Mouse (Mus musculus): ENCODE data around the gene Phf7. TPM values are rescaled to one million over a fixed set of nuclear protein-coding genes. Genes with fewer than 3 reads are reported as not detected.

Phf7 gene
- polyA plus RNA-seq, 1 experiment = 7.3 TPM

DNA sequence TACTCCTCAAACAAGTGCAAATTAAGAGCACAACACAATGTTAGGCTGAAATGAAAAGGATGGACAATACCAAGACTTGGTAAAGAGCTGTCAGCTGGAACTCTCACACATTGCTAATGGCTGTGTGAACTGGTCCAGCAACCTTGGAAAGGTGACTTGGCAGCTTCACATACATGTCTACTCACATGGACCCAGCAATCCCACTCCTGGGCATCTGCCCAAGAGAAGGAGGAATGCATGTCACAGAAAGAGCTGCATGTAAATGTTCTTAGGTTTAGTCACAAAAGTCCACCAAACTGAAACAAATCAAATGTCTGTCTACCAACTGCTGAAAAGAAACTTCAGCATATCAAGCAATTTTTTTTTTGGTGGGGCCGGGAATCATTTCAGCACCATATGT lies 5.2 kb downstream of the Phf7 start:
- Histone ChIP-seq H3K27ac (ENCODE audit: insufficient read depth, low read depth, low read length) (no peak overlapping the region), H3K36me3 (ENCODE audit: control insufficient read depth, insufficient read depth, low read length) (no peaks in the 10 kb centered on the region), H3K4me3 (ENCODE audit: insufficient read depth, low read depth, low read length) (no peak overlapping the region), H3K27me3 (replicated peaks; ENCODE audit: control insufficient read depth, insufficient read depth, low read length) (no peaks in the 10 kb centered on the region), H3K4me1 (ENCODE audit: control insufficient read depth, insufficient read depth, low read length) (peaks cover 6% of the 10 kb centered on the region; the same call in 1 of the 2 replicates)
- no peak for TF ChIP-seq CTCF (conservative IDR thresholded peaks at IDR 0.05; ENCODE audit: insufficient read depth, insufficient read length, low read depth, low read length)
- no peak for TF ChIP-seq POLR2A (IDR thresholded peaks at IDR 0.05; ENCODE audit: low read depth, low read length)
- no peak for DNase-seq
- WGBS = 85% methylated on average over 1 of the region's 1 CpGs

DNA sequence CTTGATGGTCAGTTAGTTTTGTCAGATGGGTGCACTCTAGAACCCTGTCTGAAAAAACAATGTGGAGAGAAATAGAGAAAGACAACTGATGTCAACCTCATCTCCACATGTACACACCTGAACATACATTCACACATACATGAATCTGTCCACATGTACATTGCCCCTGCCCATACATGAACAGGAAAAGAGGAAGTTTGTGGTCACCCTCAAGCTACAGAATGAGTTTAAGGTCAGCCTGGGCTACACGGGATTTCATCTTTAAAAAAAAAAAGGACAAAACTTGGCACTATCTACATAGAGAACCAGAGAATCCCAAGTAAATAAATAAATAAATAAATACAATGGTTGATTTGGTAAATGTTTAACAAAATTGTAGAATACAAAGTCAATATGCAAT lies 6.3 kb downstream of the Phf7 start:
- Histone ChIP-seq H3K36me3 (ENCODE audit: control insufficient read depth, insufficient read depth, low read length) (no peaks in the 10 kb centered on the region), H3K27me3 (replicated peaks; ENCODE audit: control insufficient read depth, insufficient read depth, low read length) (no peaks in the 10 kb centered on the region), H3K27ac (ENCODE audit: insufficient read depth, low read depth, low read length) (no peak overlapping the region), H3K4me3 (ENCODE audit: insufficient read depth, low read depth, low read length) (no peak overlapping the region), H3K4me1 (ENCODE audit: control insufficient read depth, insufficient read depth, low read length) (peaks cover 3% of the 10 kb centered on the region; the same call in 1 of the 2 replicates)
- 75% methylated on average over 1 of the region's 1 CpGs for WGBS
- no peak for TF ChIP-seq CTCF (conservative IDR thresholded peaks at IDR 0.05; ENCODE audit: insufficient read depth, insufficient read length, low read depth, low read length)
- no peak for TF ChIP-seq POLR2A (IDR thresholded peaks at IDR 0.05; ENCODE audit: low read depth, low read length)
- no peak for DNase-seq

DNA sequence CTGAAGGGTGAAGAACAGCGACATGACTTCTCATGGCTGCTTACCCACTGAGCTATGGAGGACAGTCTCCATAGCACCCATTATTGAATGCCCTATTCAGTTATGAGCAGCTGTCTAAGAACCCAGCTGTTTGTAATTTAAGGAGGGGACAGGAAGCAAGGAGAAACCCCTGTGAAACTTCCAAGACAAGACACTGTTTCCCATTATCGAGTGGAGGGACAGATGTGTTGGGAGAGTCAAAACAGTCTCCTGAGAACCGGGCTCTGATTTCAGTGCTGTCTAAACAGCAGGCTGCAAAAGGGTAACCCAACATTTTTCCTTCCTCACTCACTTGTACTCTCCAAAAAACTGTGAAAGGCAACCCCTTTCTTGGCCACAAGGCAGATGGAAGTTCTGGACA lies 10.6 kb downstream of the Phf7 start:
- DNase-seq = no peak
- WGBS = 57% methylated on average over 3 of the region's 3 CpGs

DNA sequence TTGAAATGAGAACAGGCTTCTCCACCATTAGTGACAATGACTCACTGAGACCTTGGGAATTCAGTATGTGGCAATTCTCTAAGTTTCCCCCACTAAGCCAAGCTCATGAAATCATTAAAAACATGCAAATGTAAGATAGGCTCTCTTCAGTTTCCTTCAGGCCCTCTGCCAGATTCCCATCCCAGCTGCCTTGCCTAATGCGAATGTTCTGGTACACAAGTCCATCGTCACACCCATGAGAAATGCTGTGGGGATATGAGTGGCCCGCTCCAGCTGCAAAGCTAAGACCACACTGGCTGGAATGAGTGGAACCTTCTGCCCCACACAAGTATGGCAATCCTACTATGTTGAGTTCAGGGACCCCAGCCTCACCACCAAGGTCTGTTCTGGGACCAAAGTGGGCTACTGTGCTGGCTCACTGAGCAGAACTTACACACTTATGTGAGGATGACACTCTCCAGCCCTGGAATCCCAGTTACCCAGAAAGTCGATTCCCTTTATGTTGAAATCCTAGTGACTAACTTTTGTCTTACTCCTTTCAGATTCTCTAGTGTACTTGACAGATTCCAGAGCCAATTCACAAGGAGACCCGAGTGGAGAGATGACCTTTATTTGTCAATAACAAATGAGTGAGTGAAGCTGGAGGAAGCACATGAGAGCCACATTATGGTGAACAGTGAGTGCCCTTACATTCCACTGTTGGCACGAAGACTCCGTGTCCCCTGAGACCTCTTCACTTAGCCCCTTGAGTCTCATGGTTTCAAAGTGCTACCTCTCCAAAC lies 13.8 kb downstream of the Phf7 start:
- 84% methylated on average over 7 of the region's 7 CpGs for WGBS
- Histone ChIP-seq H3K4me1 (ENCODE audit: control insufficient read depth, insufficient read depth, low read length) (no peaks in the 10 kb centered on the region), H3K36me3 (ENCODE audit: control insufficient read depth, insufficient read depth, low read length) (no peaks in the 10 kb centered on the region), H3K27ac (ENCODE audit: insufficient read depth, low read depth, low read length) (no peak overlapping the region), H3K27me3 (replicated peaks; ENCODE audit: control insufficient read depth, insufficient read depth, low read length) (no peaks in the 10 kb centered on the region), H3K4me3 (ENCODE audit: insufficient read depth, low read depth, low read length) (no peak overlapping the region)
- DNase-seq = no peak
- TF ChIP-seq CTCF (conservative IDR thresholded peaks at IDR 0.05; ENCODE audit: insufficient read depth, insufficient read length, low read depth, low read length) (no peak), POLR2A (IDR thresholded peaks at IDR 0.05; ENCODE audit: low read depth, low read length) (no peak)

More for the DNA sequence above, 10.6 kb downstream of the Phf7 start:
- Histone ChIP-seq H3K4me1 (ENCODE audit: control insufficient read depth, insufficient read depth, low read length) (no peaks in the 10 kb centered on the region), H3K27me3 (replicated peaks; ENCODE audit: control insufficient read depth, insufficient read depth, low read length) (no peaks in the 10 kb centered on the region), H3K27ac (ENCODE audit: insufficient read depth, low read depth, low read length) (no peak overlapping the region), H3K4me3 (ENCODE audit: insufficient read depth, low read depth, low read length) (no peak overlapping the region), H3K36me3 (ENCODE audit: control insufficient read depth, insufficient read depth, low read length) (no peaks in the 10 kb centered on the region)
- no peak for TF ChIP-seq CTCF (conservative IDR thresholded peaks at IDR 0.05; ENCODE audit: insufficient read depth, insufficient read length, low read depth, low read length)
- TF ChIP-seq POLR2A (IDR thresholded peaks at IDR 0.05; ENCODE audit: low read depth, low read length) = no peak

DNA sequence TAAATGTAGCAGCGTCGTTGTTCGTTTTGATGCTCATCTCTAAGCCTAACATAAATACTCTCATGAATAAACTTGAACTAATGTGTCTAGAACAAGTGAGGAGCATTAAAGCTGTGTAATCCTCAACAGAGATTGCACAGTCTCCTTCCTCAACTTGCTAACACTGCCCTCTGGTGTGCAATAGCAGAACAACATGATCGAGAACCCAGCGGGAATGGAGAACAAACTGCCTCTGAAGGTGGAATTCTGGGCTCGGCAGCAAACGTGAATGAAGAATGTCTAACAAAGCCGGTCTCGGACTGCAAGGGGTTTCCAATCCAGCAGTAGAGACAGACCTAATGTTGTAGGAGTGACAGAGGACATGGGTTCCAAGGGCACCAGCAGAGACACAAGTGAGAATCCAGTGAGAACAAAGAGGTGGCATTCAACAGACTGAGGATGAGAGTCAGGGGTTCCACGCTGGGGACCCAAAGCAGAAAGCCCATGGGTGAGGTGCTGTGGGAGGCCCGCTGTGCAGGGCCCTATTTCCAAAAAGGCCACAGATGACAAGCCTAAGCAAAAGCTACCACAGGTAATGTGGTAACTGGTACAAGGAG lies 17.0 kb downstream of the Phf7 start:
- WGBS = 11% methylated on average over 11 of the region's 11 CpGs
- DNase-seq = peak; percentile 86
- H3K4me3 ChIP-seq (ENCODE audit: insufficient read depth, low read depth, low read length) = no peak overlapping the region

DNA sequence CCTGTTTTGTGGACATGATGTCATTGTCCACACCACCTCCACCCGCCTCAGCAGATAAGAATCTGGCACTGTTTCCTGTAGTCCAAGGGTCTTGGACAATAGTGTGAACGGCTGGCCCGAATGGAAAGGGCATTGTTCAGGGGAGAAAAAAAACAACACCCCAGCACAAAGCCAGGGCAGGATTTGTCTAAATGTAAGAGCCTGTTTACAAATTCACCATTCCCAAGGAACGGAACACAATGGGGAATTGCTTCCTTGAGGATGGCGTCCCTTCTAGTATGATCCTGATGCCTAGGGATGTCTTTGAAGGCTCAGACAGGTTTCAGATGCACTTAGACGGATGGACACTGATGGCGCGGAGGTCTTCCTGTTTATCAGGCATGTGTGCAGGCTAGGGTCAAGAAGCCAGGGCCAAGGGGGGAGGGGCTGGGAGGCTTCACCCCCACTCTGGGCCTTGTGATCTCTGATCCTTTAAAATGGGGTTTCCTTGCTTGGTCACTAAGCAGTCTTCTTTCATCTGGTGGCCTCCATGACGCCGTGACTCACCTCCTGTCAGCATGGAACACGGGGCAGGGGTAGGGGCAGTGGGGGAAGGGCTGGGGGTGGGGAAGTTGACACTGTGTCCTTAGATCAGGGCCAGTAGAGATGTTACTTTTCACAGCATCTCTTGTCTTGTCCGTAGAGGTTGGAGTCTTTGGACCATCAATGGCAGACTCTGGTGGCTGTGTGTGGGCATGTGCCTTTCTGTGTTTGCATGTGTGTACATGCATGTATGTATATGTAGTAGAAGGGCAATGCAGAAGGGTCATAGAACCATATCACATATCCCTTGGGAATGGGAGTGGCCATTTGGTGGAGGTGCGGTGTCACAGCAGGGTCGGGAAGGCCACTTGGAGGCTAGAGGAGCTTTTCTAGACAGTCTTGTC lies 17.8 kb downstream of the Phf7 start:
- no peaks in the 10 kb centered on the region for H3K27me3 ChIP-seq (replicated peaks; ENCODE audit: control insufficient read depth, insufficient read depth, low read length)
- H3K4me1 ChIP-seq (ENCODE audit: control insufficient read depth, insufficient read depth, low read length) = no peaks in the 10 kb centered on the region
- TF ChIP-seq POLR2A (IDR thresholded peaks at IDR 0.05; ENCODE audit: low read depth, low read length) (no peak), CTCF (conservative IDR thresholded peaks at IDR 0.05; ENCODE audit: insufficient read depth, insufficient read length, low read depth, low read length) (no peak)
- WGBS = 65% methylated on average over 14 of the region's 14 CpGs
- H3K4me3 ChIP-seq (ENCODE audit: insufficient read depth, low read depth, low read length) = no peak overlapping the region
- no peaks in the 10 kb centered on the region for H3K36me3 ChIP-seq (ENCODE audit: control insufficient read depth, insufficient read depth, low read length)
- DNase-seq = peak; percentile 79
- H3K27ac ChIP-seq (ENCODE audit: insufficient read depth, low read depth, low read length) = peak overlapping the region; percentile 72

More for the DNA sequence above, 17.0 kb downstream of the Phf7 start:
- H3K36me3 ChIP-seq (ENCODE audit: control insufficient read depth, insufficient read depth, low read length) = no peaks in the 10 kb centered on the region
- peak; percentile 86 for TF ChIP-seq CTCF (conservative IDR thresholded peaks at IDR 0.05; ENCODE audit: insufficient read depth, insufficient read length, low read depth, low read length)
- TF ChIP-seq POLR2A (IDR thresholded peaks at IDR 0.05; ENCODE audit: low read depth, low read length) = no peak
- peak overlapping the region; percentile 63; the same call in 1 of the 2 replicates for H3K27ac ChIP-seq (ENCODE audit: insufficient read depth, low read depth, low read length)
- H3K27me3 ChIP-seq (replicated peaks; ENCODE audit: control insufficient read depth, insufficient read depth, low read length) = no peaks in the 10 kb centered on the region
- no peaks in the 10 kb centered on the region for H3K4me1 ChIP-seq (ENCODE audit: control insufficient read depth, insufficient read depth, low read length)
